Mouse (Mus musculus): Measurements from ENCODE around the gene Hrc.
"Not testable (repeated sequence)": the region's sequence is repeated elsewhere in the genome, so short reads cannot be mapped to it uniquely, and the experiment has no call there.

The Hrc gene

GRCm38 (mm10) chr7:45333431-45333982 is 1.6 kb upstream of the Hrc start, which contains the start of gene Trpm4:
TSS of gene Trpm4 (minus strand) at chr7:45333780.
- DNase-seq (ENCODE audit: low read depth, low spot score), result no peak

- no peak for DNase-seq (ENCODE audit: low read depth, low spot score)
Measured at GRCm38 (mm10) chr7:45334605-45335004, 485 bp upstream of the Hrc start.

- DNase-seq (ENCODE audit: low read depth, low spot score), result no peak
Measured at GRCm38 (mm10) chr7:45336319-45336718, 1.2 kb downstream of the Hrc start.

- DNase-seq (ENCODE audit: low read depth, low spot score), result no peak
Measured at GRCm38 (mm10) chr7:45337469-45337868, 2.4 kb downstream of the Hrc start.

GRCm38 (mm10) chr7:45338161-45338911 is 3.2 kb downstream of the Hrc start:
- DNase-seq (ENCODE audit: low read depth, low spot score), result no peak

- no peak for DNase-seq (ENCODE audit: low read depth, low spot score)
Measured at GRCm38 (mm10) chr7:45339410-45340065, 4.4 kb downstream of the Hrc start.

- no peak for DNase-seq (ENCODE audit: low read depth, low spot score)
Measured at GRCm38 (mm10) chr7:45340066-45340442, 5.0 kb downstream of the Hrc start.

GRCm38 (mm10) chr7:45340669-45341068 is 5.6 kb downstream of the Hrc start:
- DNase-seq (ENCODE audit: low read depth, low spot score), result no peak

- DNase-seq (ENCODE audit: low read depth, low spot score), result no peak
Measured at GRCm38 (mm10) chr7:45341303-45341702, 6.2 kb downstream of the Hrc start.

GRCm38 (mm10) chr7:45342081-45342480 is 7.0 kb downstream of the Hrc start:
- DNase-seq (ENCODE audit: low read depth, low spot score), result no peak

- DNase-seq (ENCODE audit: low read depth, low spot score), result no peak
Measured at GRCm38 (mm10) chr7:45343543-45343942, 8.5 kb downstream of the Hrc start.

- no peak for DNase-seq (ENCODE audit: low read depth, low spot score)
Measured at GRCm38 (mm10) chr7:45346905-45347304, 11.8 kb downstream of the Hrc start.

GRCm38 (mm10) chr7:45353041-45353440 is 18.0 kb downstream of the Hrc start:
- no peak for DNase-seq (ENCODE audit: low read depth, low spot score)

GRCm38 (mm10) chr7:45355318-45356020 is 20.4 kb downstream of the Hrc start:
- no peak for DNase-seq (ENCODE audit: low read depth, low spot score)

- no peak for DNase-seq (ENCODE audit: low read depth, low spot score)
Measured at GRCm38 (mm10) chr7:45356087-45356486, 21.0 kb downstream of the Hrc start.

- DNase-seq (ENCODE audit: low read depth, low spot score), result not testable (repeated sequence)
Measured at GRCm38 (mm10) chr7:45359081-45359480, 24.0 kb downstream of the Hrc start.

GRCm38 (mm10) chr7:45360404-45361125 is 25.5 kb downstream of the Hrc start:
- no peak for DNase-seq (ENCODE audit: low read depth, low spot score)

- DNase-seq (ENCODE audit: low read depth, low spot score), result peak; percentile 99
Measured at GRCm38 (mm10) chr7:45361243-45361804, 26.2 kb downstream of the Hrc start.

- DNase-seq (ENCODE audit: low read depth, low spot score), result no peak
Measured at GRCm38 (mm10) chr7:45362801-45363200, 27.7 kb downstream of the Hrc start.

- no peak for DNase-seq (ENCODE audit: low read depth, low spot score)
Measured at GRCm38 (mm10) chr7:45363983-45364382, 28.9 kb downstream of the Hrc start.
